Mouse (Mus musculus) testis, adult 2 months (tissue): ENCODE data around the gene Impad1.

Source experiments
- CTCF ChIP-seq: fragments of 200-500 bp; IDR thresholded peaks from 2 replicates; pipeline ENCODE4 v1.5.1; 2012; ENCODE audit warnings: low read depth, mild to moderate bottlenecking, inconsistent platforms, low read length, moderate library complexity; ENCODE audit not compliant: control insufficient read depth, insufficient read depth, insufficient replicate concordance
- POLR2A ChIP-seq: fragments of 200-500 bp; IDR thresholded peaks from 2 replicates; pipeline ENCODE4 v1.6.1; 2012; ENCODE audit warnings: low read depth, mild to moderate bottlenecking, inconsistent platforms, low read length, moderate library complexity; ENCODE audit not compliant: control insufficient read depth

GRCm38 (mm10) chr4:4828131-4828530, 35.0 kb upstream of the Impad1 start:
- TF ChIP-seq CTCF (no peak), POLR2A (no peak)
